Mouse (Mus musculus): ENCODE measurements around the gene Kif27. TPM values are rescaled to one million over a fixed set of nuclear protein-coding genes. Genes with fewer than 3 reads are reported as not detected.

The Kif27 gene
- polyA plus RNA-seq, 1 experiment from 2014 or later = 0.11 TPM

GRCm38 (mm10) chr13:58287822-58288221, 71.1 kb downstream of the Kif27 start:
- DNase-seq (ENCODE audit: low spot score) = peak; percentile 88
- peak; percentile 86 for ATAC-seq (ENCODE audit: low FRiP score, low TSS enrichment)
- Histone ChIP-seq H3K9ac (ENCODE audit: low read length) (no peak overlapping the region), H3K36me3 (ENCODE audit: control insufficient read depth, insufficient read depth, low read length) (no peaks in the 10 kb centered on the region), H3K4me1 (replicated peaks; ENCODE audit: control insufficient read depth, insufficient read depth) (no peaks in the 10 kb centered on the region), H3K9me3 (ENCODE audit: control insufficient read depth, low read length) (no peaks in the 10 kb centered on the region), H3K4me2 (replicated peaks; ENCODE audit: low read depth) (no peak overlapping the region), H3K27me3 (ENCODE audit: control insufficient read depth, insufficient read depth, low read length) (no peaks in the 10 kb centered on the region), H3K4me3 (ENCODE audit: low read depth, low read length) (no peak overlapping the region), H3K27ac (replicated peaks) (no peak overlapping the region)
- WGBS = 13% methylated on average over 13 of the region's 13 CpGs
- TF ChIP-seq EP300 (optimal IDR thresholded peaks at IDR 0.05) (no peak), CTCF (IDR thresholded peaks at IDR 0.05; ENCODE audit: low read depth) (peak; percentile 99)

GRCm38 (mm10) chr13:58283466-58283865, 75.5 kb downstream of the Kif27 start:
- Histone ChIP-seq H3K9ac (ENCODE audit: low read length) (no peak overlapping the region), H3K4me2 (replicated peaks; ENCODE audit: low read depth) (no peak overlapping the region), H3K9me3 (ENCODE audit: control insufficient read depth, low read length) (no peaks in the 10 kb centered on the region), H3K27ac (replicated peaks) (no peak overlapping the region), H3K4me1 (replicated peaks; ENCODE audit: control insufficient read depth, insufficient read depth) (no peaks in the 10 kb centered on the region), H3K27me3 (ENCODE audit: control insufficient read depth, insufficient read depth, low read length) (no peaks in the 10 kb centered on the region), H3K4me3 (ENCODE audit: low read depth, low read length) (no peak overlapping the region), H3K36me3 (ENCODE audit: control insufficient read depth, insufficient read depth, low read length) (no peaks in the 10 kb centered on the region)
- DNase-seq (ENCODE audit: low spot score) (no peak), ATAC-seq (ENCODE audit: low FRiP score, low TSS enrichment) (no peak)
- 69% methylated on average over 4 of the region's 4 CpGs for WGBS
- TF ChIP-seq CTCF (IDR thresholded peaks at IDR 0.05; ENCODE audit: low read depth) = no peak
- TF ChIP-seq EP300 (optimal IDR thresholded peaks at IDR 0.05) = no peak

- no peak for DNase-seq (ENCODE audit: low spot score)
- Histone ChIP-seq H3K36me3 (ENCODE audit: control insufficient read depth, insufficient read depth, low read length) (no peaks in the 10 kb centered on the region), H3K4me1 (replicated peaks; ENCODE audit: control insufficient read depth, insufficient read depth) (no peaks in the 10 kb centered on the region), H3K27me3 (ENCODE audit: control insufficient read depth, insufficient read depth, low read length) (no peaks in the 10 kb centered on the region), H3K4me2 (replicated peaks; ENCODE audit: low read depth) (no peak overlapping the region), H3K27ac (replicated peaks) (no peak overlapping the region), H3K4me3 (ENCODE audit: low read depth, low read length) (no peak overlapping the region), H3K9me3 (ENCODE audit: control insufficient read depth, low read length) (no peaks in the 10 kb centered on the region), H3K9ac (ENCODE audit: low read length) (no peak overlapping the region)
- ATAC-seq (ENCODE audit: low FRiP score, low TSS enrichment) = no peak
- 63% methylated on average over 4 of the region's 4 CpGs for WGBS
- TF ChIP-seq EP300 (optimal IDR thresholded peaks at IDR 0.05) = no peak
- no peak for TF ChIP-seq CTCF (IDR thresholded peaks at IDR 0.05; ENCODE audit: low read depth)
Measured at GRCm38 (mm10) chr13:58281936-58282335, 77.0 kb downstream of the Kif27 start.

GRCm38 (mm10) chr13:58280528-58280927, 78.4 kb downstream of the Kif27 start:
- H3K9me3 ChIP-seq (ENCODE audit: control insufficient read depth, low read length) = no peaks in the 10 kb centered on the region
- H3K4me1 ChIP-seq (replicated peaks; ENCODE audit: control insufficient read depth, insufficient read depth) = no peaks in the 10 kb centered on the region
- no peaks in the 10 kb centered on the region for H3K36me3 ChIP-seq (ENCODE audit: control insufficient read depth, insufficient read depth, low read length)
- no peak overlapping the region for H3K4me2 ChIP-seq (replicated peaks; ENCODE audit: low read depth)
- H3K4me3 ChIP-seq (ENCODE audit: low read depth, low read length) = no peak overlapping the region
- no peak for DNase-seq (ENCODE audit: low spot score)
- TF ChIP-seq EP300 (optimal IDR thresholded peaks at IDR 0.05) (no peak), CTCF (IDR thresholded peaks at IDR 0.05; ENCODE audit: low read depth) (no peak)
- no peaks in the 10 kb centered on the region for H3K27me3 ChIP-seq (ENCODE audit: control insufficient read depth, insufficient read depth, low read length)
- H3K27ac ChIP-seq (replicated peaks) = no peak overlapping the region
- WGBS = 81% methylated on average over 3 of the region's 3 CpGs
- ATAC-seq (ENCODE audit: low FRiP score, low TSS enrichment) = no peak
- H3K9ac ChIP-seq (ENCODE audit: low read length) = no peak overlapping the region

- Histone ChIP-seq H3K9ac (ENCODE audit: low read length) (no peak overlapping the region), H3K27ac (replicated peaks) (no peak overlapping the region), H3K4me1 (replicated peaks; ENCODE audit: control insufficient read depth, insufficient read depth) (no peaks in the 10 kb centered on the region), H3K4me2 (replicated peaks; ENCODE audit: low read depth) (no peak overlapping the region), H3K9me3 (ENCODE audit: control insufficient read depth, low read length) (no peaks in the 10 kb centered on the region), H3K4me3 (ENCODE audit: low read depth, low read length) (no peak overlapping the region), H3K36me3 (ENCODE audit: control insufficient read depth, insufficient read depth, low read length) (no peaks in the 10 kb centered on the region), H3K27me3 (ENCODE audit: control insufficient read depth, insufficient read depth, low read length) (no peaks in the 10 kb centered on the region)
- DNase-seq (ENCODE audit: low spot score) = no peak
- WGBS = 75% methylated on average over 10 of the region's 10 CpGs
- TF ChIP-seq EP300 (optimal IDR thresholded peaks at IDR 0.05) (no peak), CTCF (IDR thresholded peaks at IDR 0.05; ENCODE audit: low read depth) (no peak)
- ATAC-seq (ENCODE audit: low FRiP score, low TSS enrichment) = no peak
Measured at GRCm38 (mm10) chr13:58276256-58276655, 82.7 kb downstream of the Kif27 start.

- WGBS = 79% methylated on average over 8 of the region's 8 CpGs
- DNase-seq (ENCODE audit: low spot score) (no peak), ATAC-seq (ENCODE audit: low FRiP score, low TSS enrichment) (no peak)
- peak within 1 kb of the TSS; percentile 81 for H3K4me2 ChIP-seq (replicated peaks; ENCODE audit: low read depth)
- no peaks in the 10 kb centered on the region for H3K27me3 ChIP-seq (ENCODE audit: control insufficient read depth, insufficient read depth, low read length)
- H3K4me1 ChIP-seq (replicated peaks; ENCODE audit: control insufficient read depth, insufficient read depth) = no peaks in the 10 kb centered on the region
- H3K4me3 ChIP-seq (ENCODE audit: low read depth, low read length) = peak within 1 kb of the TSS; percentile 77
- H3K9me3 ChIP-seq (ENCODE audit: control insufficient read depth, low read length) = no peaks in the 10 kb centered on the region
- TF ChIP-seq EP300 (optimal IDR thresholded peaks at IDR 0.05) (no peak), CTCF (IDR thresholded peaks at IDR 0.05; ENCODE audit: low read depth) (no peak)
- H3K27ac ChIP-seq (replicated peaks) = peak within 1 kb of the TSS; percentile 82
- H3K36me3 ChIP-seq (ENCODE audit: control insufficient read depth, insufficient read depth, low read length) = no peaks in the 10 kb centered on the region
- H3K9ac ChIP-seq (ENCODE audit: low read length) = peak within 1 kb of the TSS; percentile 76
Measured at GRCm38 (mm10) chr13:58275599-58275998, 83.3 kb downstream of the Kif27 start, which contains the start of gene Gkap1. Gene Gkap1 (minus strand): TSS chr13:58275699.
